ENCODE assay signal across 18 mouse cellular contexts in the genomic region with DNA sequence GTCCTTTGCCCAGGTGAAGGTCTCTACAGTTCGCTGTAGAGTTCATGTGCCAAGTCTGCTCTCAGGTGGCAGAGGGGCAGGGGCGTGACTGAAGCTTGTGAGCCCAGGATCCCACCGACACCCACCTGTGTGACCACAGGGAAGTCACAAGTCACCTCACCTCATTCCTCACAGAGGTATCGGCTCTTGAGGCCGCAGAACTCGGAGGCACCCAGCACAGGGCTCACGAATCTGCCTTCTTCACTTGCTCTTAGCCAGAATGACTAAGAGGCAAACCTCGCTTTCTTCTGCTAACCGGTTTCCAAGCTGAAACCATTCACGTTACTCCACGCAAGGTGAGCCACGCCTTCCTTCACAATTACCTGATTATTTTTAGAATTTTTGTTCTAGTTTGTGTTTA. TPM values are rescaled to one million over a fixed set of nuclear protein-coding genes. Genes with fewer than 3 reads are reported as not detected.
A peak's percentile ranks its signal among the peaks of the same experiment; 100 is the strongest.
DNase-seq lines count a peak whose midpoint lies in the region; ATAC-seq and TF ChIP-seq lines count a peak whose summit lies in the region.
"Had no signal": no experiment of that assay in that cellular context is flagged by ENCODE, and none has a peak within 500 bp of the region (broad histone marks: within the 10 kb centered on the region; RNA-seq: fewer than 3 reads in every experiment).

No protein-coding gene starts in this region.

- H3K4me1 ChIP-seq in kidney, embryonic 15.5 days, result peaks cover 80% of the 10 kb centered on the region
- H3K4me1 ChIP-seq in E14TG2a.4 (replicated peaks; ENCODE audit: low read depth, low read length), result peaks cover 88% of the 10 kb centered on the region
- peaks cover 33% of the 10 kb centered on the region for H3K4me1 ChIP-seq in intestine, embryonic 15.5 days (replicated peaks)

- no peak overlapping the region for H3K4me3 ChIP-seq in kidney, embryonic 15.5 days (replicated peaks)
- H3K4me3 ChIP-seq in E14TG2a.4 (replicated peaks; ENCODE audit: low read length), result 0 out of 2 replicates have a peak overlapping the region, but pooled peaks have one; percentile 2
- no peak overlapping the region for H3K4me3 ChIP-seq in intestine, embryonic 15.5 days (replicated peaks)
- H3K4me3 ChIP-seq: forebrain, embryonic 10.5 days; hindbrain, embryonic 15.5 days had no signal

- intact Hi-C loops in heart, postnatal 10 days (cut with DNase I), result no loop called here

- H3K27ac ChIP-seq in kidney, embryonic 15.5 days, result peak overlapping the region; percentile 75; the same call in 1 of the 2 replicates
- peak overlapping the region; percentile 42 for H3K27ac ChIP-seq in intestine, embryonic 15.5 days
- H3K27ac ChIP-seq: forebrain, embryonic 10.5 days; hindbrain, embryonic 15.5 days had no signal

- no peak overlapping the region for H3K9ac ChIP-seq in kidney, embryonic 15.5 days
- no peak overlapping the region for H3K9ac ChIP-seq in intestine, embryonic 15.5 days
- H3K9ac ChIP-seq: hindbrain, embryonic 15.5 days had no signal

- H3K4me2 ChIP-seq in kidney, embryonic 15.5 days, result no peak overlapping the region
- H3K4me2 ChIP-seq in intestine, embryonic 15.5 days (replicated peaks), result peak overlapping the region; percentile 30; the same call in 1 of the 2 replicates
- H3K4me2 ChIP-seq: hindbrain, embryonic 15.5 days had no signal

- WGBS in kidney, embryonic 15.5 days, result 72% methylated on average over 12 of the region's 12 CpGs
- WGBS in intestine, embryonic 15.5 days, result 60% methylated on average over 12 of the region's 12 CpGs

- ATAC-seq in kidney, embryonic 15.5 days (replicated peaks; ENCODE audit: low FRiP score), result no peak
- ATAC-seq in intestine, embryonic 15.5 days, result peak; percentile 35; the same call in 1 of the 2 replicates
- ATAC-seq: Patski had no signal

- DNase-seq in heart, adult 11 months, result peak; percentile 79
- no peak for DNase-seq in heart, postnatal 10 days
- no peak for DNase-seq in kidney, adult 9 months
- DNase-seq in cerebellum, postnatal 36 days, result no peak
- no peak for DNase-seq in embryo, embryonic 9.5 days (ENCODE audit: extremely low spot score)
- DNase-seq: cerebellum, adult 11 months; gastrocnemius, postnatal 36 days; left cerebral cortex, postnatal 4 days; midbrain, embryonic 14.5 days; right cerebral cortex, adult 18-20 months; thymus, postnatal 36 days had no signal

- H3K9me3 ChIP-seq in kidney, embryonic 15.5 days (replicated peaks), result no peaks in the 10 kb centered on the region
- H3K9me3 ChIP-seq in E14TG2a.4 (ENCODE audit: low read length), result no peaks in the 10 kb centered on the region
- no peaks in the 10 kb centered on the region for H3K9me3 ChIP-seq in intestine, embryonic 15.5 days
- H3K9me3 ChIP-seq: forebrain, embryonic 10.5 days; hindbrain, embryonic 15.5 days had no signal

- peaks cover 25% of the 10 kb centered on the region for H3K36me3 ChIP-seq in kidney, embryonic 15.5 days
- H3K36me3 ChIP-seq in E14TG2a.4 (ENCODE audit: insufficient read depth, low read length), result peaks cover 33% of the 10 kb centered on the region
- H3K36me3 ChIP-seq in intestine, embryonic 15.5 days, result 0 out of 2 replicates have a peak, but pooled peaks cover 3% of the 10 kb centered on the region

- H3K27me3 ChIP-seq in kidney, embryonic 15.5 days, result no peaks in the 10 kb centered on the region
- no peaks in the 10 kb centered on the region for H3K27me3 ChIP-seq in E14TG2a.4 (ENCODE audit: insufficient read depth, low read length)
- no peaks in the 10 kb centered on the region for H3K27me3 ChIP-seq in intestine, embryonic 15.5 days (replicated peaks)
- H3K27me3 ChIP-seq: CH12.LX; hindbrain, embryonic 15.5 days; Patski had no signal

- no peak for TF ChIP-seq CTCF in E14TG2a.4 (conservative IDR thresholded peaks at IDR 0.05; ENCODE audit: low read length)

RNA-seq across cellular contexts. Expression of a gene that starts 11.2 kb away (rescaled TPM):
- 100 to 1,000 TPM; 415 to 420 TPM for total RNA-seq in heart, postnatal 10 days (2021)
- polyA plus RNA-seq in kidney, embryonic 15.5 days (2015; fragmentation: Nextera tagmentation; extraction: Ambion mirVana), result 93.5 and 101 TPM in 2 replicates
- 58.1 and 60.9 TPM in 2 replicates for polyA plus RNA-seq in intestine, embryonic 15.5 days (2015; fragmentation: Nextera tagmentation; extraction: Ambion mirVana)
